Mouse (Mus musculus): ENCODE measurements at regions not wholly inside any gene's neighbourhood (a gene's known extent, or its start where the extent isn't known, plus 50 kb on each side); places are given as distances from the start of the nearest gene placed in this dataset.

- Histone ChIP-seq H3K9ac (no peak overlapping the region), H3K27ac (no peak overlapping the region), H3K36me3 (no peaks in the 10 kb centered on the region), H3K4me2 (replicated peaks) (no peak overlapping the region), H3K9me3 (no peaks in the 10 kb centered on the region), H3K27me3 (replicated peaks) (no peaks in the 10 kb centered on the region), H3K4me3 (no peak overlapping the region), H3K4me1 (no peaks in the 10 kb centered on the region)
- no peak for ATAC-seq (ENCODE audit: low FRiP score, low read depth)
- 89% methylated on average over 1 of the region's 1 CpGs for WGBS
Observed at GRCm38 (mm10) chr9:30723364-30724070, 198.7 kb downstream of the Adamts15 start.

GRCm38 (mm10) chr9:30721861-30722260 lies 200.4 kb downstream of the Adamts15 start:
- ATAC-seq (ENCODE audit: low FRiP score, low read depth), result no peak
- H3K36me3 ChIP-seq, result no peaks in the 10 kb centered on the region
- 63% methylated on average over 4 of the region's 4 CpGs for WGBS
- H3K9ac ChIP-seq, result no peak overlapping the region
- H3K4me3 ChIP-seq, result no peak overlapping the region
- H3K27ac ChIP-seq, result no peak overlapping the region
- no peaks in the 10 kb centered on the region for H3K9me3 ChIP-seq
- no peaks in the 10 kb centered on the region for H3K4me1 ChIP-seq
- no peak overlapping the region for H3K4me2 ChIP-seq (replicated peaks)
- H3K27me3 ChIP-seq (replicated peaks), result no peaks in the 10 kb centered on the region

GRCm38 (mm10) chr9:30716421-30717170 lies 205.7 kb downstream of the Adamts15 start:
- Histone ChIP-seq H3K36me3 (no peaks in the 10 kb centered on the region), H3K27me3 (replicated peaks) (no peaks in the 10 kb centered on the region), H3K4me1 (no peaks in the 10 kb centered on the region), H3K27ac (no peak overlapping the region), H3K4me2 (replicated peaks) (no peak overlapping the region), H3K9ac (no peak overlapping the region), H3K4me3 (no peak overlapping the region), H3K9me3 (no peaks in the 10 kb centered on the region)
- ATAC-seq (ENCODE audit: low FRiP score, low read depth), result no peak
- WGBS, result 81% methylated on average over 8 of the region's 8 CpGs

GRCm38 (mm10) chr9:30710131-30710530 lies 212.1 kb downstream of the Adamts15 start:
- Histone ChIP-seq H3K4me1 (no peaks in the 10 kb centered on the region), H3K4me3 (no peak overlapping the region), H3K27me3 (replicated peaks) (no peaks in the 10 kb centered on the region), H3K27ac (no peak overlapping the region), H3K9ac (no peak overlapping the region), H3K36me3 (no peaks in the 10 kb centered on the region), H3K4me2 (replicated peaks) (no peak overlapping the region), H3K9me3 (no peaks in the 10 kb centered on the region)
- WGBS, result 90% methylated on average over 5 of the region's 5 CpGs
- ATAC-seq (ENCODE audit: low FRiP score, low read depth), result no peak

DNA sequence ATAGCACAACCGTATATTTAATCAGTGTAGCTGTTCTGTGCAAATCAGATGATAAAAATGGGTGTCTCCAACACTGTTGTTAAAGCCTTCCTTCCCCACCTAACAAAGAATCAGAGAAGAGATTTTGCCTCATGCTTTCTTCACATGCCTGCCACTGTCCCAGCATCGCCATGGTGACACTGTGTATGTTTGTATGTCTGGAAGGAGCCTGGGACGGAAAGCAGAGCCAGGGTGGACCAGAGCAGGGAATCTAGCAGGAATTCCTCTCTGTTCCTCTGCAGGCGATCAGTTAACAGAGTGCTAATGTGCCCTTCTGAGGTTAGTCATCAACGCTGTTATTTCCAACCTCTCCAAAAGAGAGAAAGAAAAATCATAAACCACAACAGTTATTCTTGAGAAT lies 222.4 kb downstream of the Adamts15 start:
- 59% methylated on average over 5 of the region's 5 CpGs for WGBS
- Histone ChIP-seq H3K9ac (no peak overlapping the region), H3K36me3 (no peaks in the 10 kb centered on the region), H3K9me3 (no peaks in the 10 kb centered on the region), H3K4me2 (replicated peaks) (no peak overlapping the region), H3K4me3 (no peak overlapping the region), H3K27ac (no peak overlapping the region), H3K4me1 (no peaks in the 10 kb centered on the region), H3K27me3 (replicated peaks) (no peaks in the 10 kb centered on the region)
- ATAC-seq (ENCODE audit: low FRiP score, low read depth), result 0 out of 2 replicates have a peak, but pooled peaks have one; percentile 29

- Histone ChIP-seq H3K4me3 (no peak overlapping the region), H3K27me3 (replicated peaks) (no peaks in the 10 kb centered on the region), H3K27ac (no peak overlapping the region), H3K36me3 (no peaks in the 10 kb centered on the region), H3K9me3 (no peaks in the 10 kb centered on the region), H3K4me2 (replicated peaks) (no peak overlapping the region), H3K4me1 (no peaks in the 10 kb centered on the region), H3K9ac (no peak overlapping the region)
- 87% methylated on average over 1 of the region's 1 CpGs for WGBS
- no peak for ATAC-seq (ENCODE audit: low FRiP score, low read depth)
Observed at GRCm38 (mm10) chr9:30697533-30697932, 224.7 kb downstream of the Adamts15 start.

DNA sequence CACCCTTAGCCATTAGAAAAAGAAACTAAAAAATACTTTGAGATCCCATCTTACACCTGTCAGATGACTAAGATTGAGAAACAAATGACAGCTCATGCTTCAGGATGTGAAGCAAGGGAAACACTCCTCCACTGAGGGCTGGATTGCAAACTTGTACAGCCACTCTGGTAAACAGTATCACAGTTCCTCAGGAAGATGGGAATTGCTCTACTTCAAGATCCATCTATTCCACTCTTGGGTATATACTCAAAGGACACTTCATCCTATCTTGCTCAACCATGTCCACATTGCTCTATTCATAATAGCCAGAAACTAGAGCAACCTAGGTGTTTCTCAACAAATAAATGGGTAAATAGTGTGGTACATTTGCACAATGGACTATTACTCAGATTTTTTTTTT lies 241.2 kb downstream of the Snx19 start:
- Histone ChIP-seq H3K27ac (no peak overlapping the region), H3K4me3 (no peak overlapping the region), H3K36me3 (no peaks in the 10 kb centered on the region), H3K27me3 (replicated peaks) (no peaks in the 10 kb centered on the region), H3K4me2 (replicated peaks) (no peak overlapping the region), H3K9me3 (0 out of 2 replicates have a peak, but pooled peaks cover 10% of the 10 kb centered on the region), H3K4me1 (no peaks in the 10 kb centered on the region), H3K9ac (no peak overlapping the region)
- no peak for ATAC-seq (ENCODE audit: low FRiP score, low read depth)

DNA sequence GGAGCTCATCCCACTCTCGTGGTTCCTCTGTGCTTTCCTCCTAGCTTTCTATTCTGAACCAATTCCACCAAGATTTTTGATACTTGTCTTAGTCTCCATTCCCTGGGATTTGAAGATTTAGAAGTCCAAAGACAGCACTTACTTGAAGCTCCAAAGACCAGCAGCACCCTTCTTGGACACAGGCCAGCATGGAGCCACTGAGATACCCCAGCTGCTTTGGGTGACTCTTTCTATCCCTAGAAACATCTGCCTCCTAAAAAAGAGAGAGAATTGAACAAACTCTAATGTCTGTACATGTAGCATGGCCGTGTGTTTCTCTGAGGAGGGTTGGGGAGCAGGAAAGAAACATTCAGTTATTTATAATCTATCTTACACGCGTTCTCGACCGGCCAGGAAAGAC lies 235.5 kb downstream of the Snx19 start:
- H3K9me3 ChIP-seq, result 0 out of 2 replicates have a peak, but pooled peaks cover 10% of the 10 kb centered on the region
- ATAC-seq (ENCODE audit: low FRiP score, low read depth), result no peak
- H3K4me3 ChIP-seq, result no peak overlapping the region
- 89% methylated on average over 6 of the region's 6 CpGs for WGBS
- H3K27ac ChIP-seq, result no peak overlapping the region
- H3K27me3 ChIP-seq (replicated peaks), result no peaks in the 10 kb centered on the region
- no peaks in the 10 kb centered on the region for H3K4me1 ChIP-seq
- no peak overlapping the region for H3K9ac ChIP-seq
- no peak overlapping the region for H3K4me2 ChIP-seq (replicated peaks)
- no peaks in the 10 kb centered on the region for H3K36me3 ChIP-seq

- H3K4me2 ChIP-seq (replicated peaks), result no peak overlapping the region
- H3K4me1 ChIP-seq, result no peaks in the 10 kb centered on the region
- H3K9me3 ChIP-seq, result no peaks in the 10 kb centered on the region
- no peak overlapping the region for H3K27ac ChIP-seq
- no peaks in the 10 kb centered on the region for H3K27me3 ChIP-seq (replicated peaks)
- ATAC-seq (ENCODE audit: low FRiP score, low read depth), result no peak
- H3K4me3 ChIP-seq, result no peak overlapping the region
- no peak overlapping the region for H3K9ac ChIP-seq
- WGBS, result 93% methylated on average over 5 of the region's 5 CpGs
- H3K36me3 ChIP-seq, result no peaks in the 10 kb centered on the region
Observed at GRCm38 (mm10) chr9:30653961-30654360, 227.1 kb downstream of the Snx19 start.

DNA sequence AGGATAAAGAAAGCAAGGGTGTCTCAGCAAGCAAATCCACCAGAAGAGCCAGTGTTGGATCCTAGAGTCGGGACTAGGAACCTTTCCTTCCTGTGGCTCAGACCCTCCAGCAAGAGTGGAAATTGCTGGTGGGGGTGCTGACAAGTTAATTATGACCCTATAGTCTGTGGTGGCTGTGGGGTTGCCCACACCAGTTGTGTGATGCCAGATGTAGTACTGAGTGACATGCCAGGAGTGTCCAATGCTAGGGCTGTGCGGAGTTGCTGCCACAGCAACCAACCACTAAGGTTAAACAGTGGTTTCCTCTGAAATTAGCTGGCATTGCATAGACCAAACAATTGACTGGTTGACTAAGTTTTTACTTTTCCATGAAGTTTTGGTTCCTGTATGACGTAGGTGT lies 226.3 kb downstream of the Snx19 start:
- no peak overlapping the region for H3K9ac ChIP-seq
- no peaks in the 10 kb centered on the region for H3K36me3 ChIP-seq
- H3K4me3 ChIP-seq, result no peak overlapping the region
- WGBS, result 91% methylated on average over 3 of the region's 3 CpGs
- no peaks in the 10 kb centered on the region for H3K4me1 ChIP-seq
- no peak for ATAC-seq (ENCODE audit: low FRiP score, low read depth)
- no peak overlapping the region for H3K27ac ChIP-seq
- no peaks in the 10 kb centered on the region for H3K9me3 ChIP-seq
- no peaks in the 10 kb centered on the region for H3K27me3 ChIP-seq (replicated peaks)
- no peak overlapping the region for H3K4me2 ChIP-seq (replicated peaks)

GRCm38 (mm10) chr9:30649392-30650054 lies 222.6 kb downstream of the Snx19 start:
- no peak overlapping the region for H3K4me2 ChIP-seq (replicated peaks)
- H3K4me1 ChIP-seq, result no peaks in the 10 kb centered on the region
- H3K9me3 ChIP-seq, result no peaks in the 10 kb centered on the region
- ATAC-seq (ENCODE audit: low FRiP score, low read depth), result no peak
- no peak overlapping the region for H3K27ac ChIP-seq
- no peaks in the 10 kb centered on the region for H3K27me3 ChIP-seq (replicated peaks)
- 71% methylated on average over 13 of the region's 13 CpGs for WGBS
- H3K36me3 ChIP-seq, result no peaks in the 10 kb centered on the region
- H3K4me3 ChIP-seq, result no peak overlapping the region
- no peak overlapping the region for H3K9ac ChIP-seq

- H3K4me2 ChIP-seq (replicated peaks), result no peak overlapping the region
- H3K9ac ChIP-seq, result no peak overlapping the region
- WGBS, result 52% methylated on average over 10 of the region's 10 CpGs
- H3K4me3 ChIP-seq, result no peak overlapping the region
- no peak overlapping the region for H3K27ac ChIP-seq
- no peaks in the 10 kb centered on the region for H3K27me3 ChIP-seq (replicated peaks)
- no peak for ATAC-seq (ENCODE audit: low FRiP score, low read depth)
- H3K36me3 ChIP-seq, result no peaks in the 10 kb centered on the region
- no peaks in the 10 kb centered on the region for H3K9me3 ChIP-seq
- H3K4me1 ChIP-seq, result 0 out of 2 replicates have a peak, but pooled peaks cover 9% of the 10 kb centered on the region
Observed at GRCm38 (mm10) chr9:30633741-30634470, 207.0 kb downstream of the Snx19 start.

Measured in neural tube, embryonic 12.5 days (tissue).